Mouse (Mus musculus) thymus, postnatal 10 days (tissue): ENCODE results near the gene Ctbp1.
A peak's percentile ranks its signal among the peaks of the same experiment; 100 is the strongest.

Source experiments
- DNase-seq, 2 experiments: peaks; one replicate each; pipeline ENCODE4 v3.0.0; 2021; ENCODE audit warnings: low spot score in 2 of 2

Gene Ctbp1

GRCm38 (mm10) chr5:33208533-33209245 lies 66.1 kb downstream of the Ctbp1 start:
- DNase-seq: no peak

GRCm38 (mm10) chr5:33207136-33207535 lies 67.7 kb downstream of the Ctbp1 start:
- no peak for DNase-seq

DNA sequence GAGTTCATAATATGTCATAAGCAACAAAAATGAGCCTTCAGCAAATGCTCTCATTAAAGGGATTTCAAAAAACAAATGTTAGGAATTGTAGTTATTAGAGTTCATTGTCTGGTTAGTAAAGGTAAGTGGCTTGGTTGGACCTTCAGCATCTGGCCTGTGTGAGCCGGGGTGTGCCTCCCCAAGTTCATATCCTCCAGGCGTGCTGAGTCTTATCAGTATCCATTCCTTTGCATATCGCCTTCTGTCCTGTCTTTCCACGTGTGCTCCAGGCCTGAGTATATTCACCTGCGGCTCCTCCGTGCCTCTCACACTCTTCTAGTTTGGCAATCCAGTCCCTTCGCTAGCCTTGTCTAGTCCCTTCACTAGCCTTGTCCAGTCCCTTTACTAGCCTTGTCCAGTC lies 68.5 kb downstream of the Ctbp1 start:
- no peak for DNase-seq

- DNase-seq: no peak
These were observed 70.5 kb downstream of the Ctbp1 start for GRCm38 (mm10) chr5:33204284-33204683.

DNA sequence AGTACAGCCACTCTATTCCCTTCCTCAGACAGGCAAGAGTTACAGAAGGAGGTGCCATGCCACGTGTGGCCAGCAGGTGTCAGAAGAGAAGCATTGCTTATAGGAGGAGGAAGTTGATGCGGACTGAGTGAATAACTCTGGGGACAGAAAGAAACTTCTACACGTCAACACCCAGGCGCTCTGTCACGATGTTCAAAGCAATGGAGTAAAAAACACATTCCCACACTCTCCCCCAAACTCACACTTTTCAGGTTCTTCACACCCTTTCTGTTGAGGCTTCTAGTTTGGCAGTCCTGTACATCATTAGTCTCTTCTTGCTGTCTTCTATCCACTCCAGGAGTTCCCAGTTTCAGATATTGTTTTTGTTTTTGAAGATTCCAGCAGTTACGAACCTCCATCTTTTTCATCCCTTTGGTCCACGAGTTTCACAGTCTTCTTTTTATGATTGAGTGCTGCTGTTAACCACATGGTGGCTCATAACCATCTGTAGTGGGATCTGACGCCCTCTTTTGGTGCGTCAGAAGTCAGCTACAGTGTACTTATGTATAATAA lies 71.0 kb downstream of the Ctbp1 start:
- DNase-seq: peak; percentile 45 to 74

DNA sequence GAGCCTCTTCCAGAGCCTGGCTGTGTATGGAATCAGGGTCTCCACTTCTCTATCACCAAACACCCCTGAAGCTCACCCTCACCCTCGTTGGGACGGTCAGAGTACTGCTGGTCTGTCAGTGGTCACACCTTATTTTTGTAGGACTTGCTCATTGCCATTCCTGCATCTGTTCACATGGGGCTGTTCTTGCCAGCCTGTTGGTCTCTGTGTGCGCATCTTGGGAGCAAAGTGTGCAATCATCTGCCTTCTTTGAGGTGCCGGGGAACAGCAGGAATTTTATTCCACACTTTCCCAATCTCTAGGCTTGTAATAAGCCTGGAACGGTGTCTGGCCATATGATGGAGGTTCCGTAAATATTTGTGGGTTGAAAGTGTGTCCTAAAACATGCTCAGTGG lies 71.6 kb downstream of the Ctbp1 start:
- DNase-seq: no peak

DNA sequence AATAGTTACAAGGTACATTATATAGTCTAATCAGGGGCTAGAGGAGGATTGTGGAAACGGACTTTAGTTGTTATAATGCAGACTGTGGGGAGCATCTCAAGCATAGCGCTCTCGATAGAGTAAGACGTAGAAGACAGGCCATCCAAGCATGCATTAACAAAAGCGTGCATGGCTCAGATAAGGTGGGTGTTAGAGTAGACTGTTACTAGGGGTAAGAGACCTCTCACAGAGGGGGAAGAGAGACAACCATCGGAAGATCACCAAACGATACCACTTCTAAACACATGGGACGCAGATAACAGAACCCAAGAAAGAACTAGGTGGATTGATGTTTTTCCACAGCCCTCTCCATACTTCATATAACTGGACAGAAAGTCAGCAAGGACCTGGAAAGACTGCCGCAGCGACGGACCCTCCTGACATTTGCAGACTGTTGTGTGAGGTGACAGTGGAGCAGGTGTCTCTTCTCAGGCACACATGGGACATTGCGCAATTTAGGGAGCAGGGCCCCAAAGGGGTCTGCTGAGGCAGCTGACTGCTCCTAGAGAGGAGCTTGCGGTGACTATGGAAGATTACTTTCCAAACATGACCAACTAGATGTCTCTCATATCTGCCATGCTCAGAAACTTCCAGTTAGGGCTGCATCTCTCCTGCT lies 72.2 kb downstream of the Ctbp1 start:
- no peak for DNase-seq

DNA sequence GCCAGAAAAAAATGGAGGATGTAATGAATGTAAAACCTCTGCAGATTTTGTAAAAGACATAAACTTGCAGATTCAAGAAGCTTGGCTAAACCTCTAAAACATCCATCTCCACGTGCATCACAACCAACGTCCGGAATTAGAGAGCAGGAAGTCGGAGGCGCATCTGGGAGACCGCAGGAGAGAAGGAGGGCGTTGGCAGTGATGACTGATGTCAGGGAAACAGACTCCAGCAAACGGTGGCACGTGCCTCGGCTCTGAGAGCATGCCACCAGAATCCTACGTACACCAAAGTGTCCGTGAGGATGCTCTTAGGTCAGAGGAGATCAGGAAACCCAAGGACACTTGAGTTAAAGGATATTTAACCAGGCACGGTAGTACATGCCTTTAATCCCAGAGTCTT lies 73.1 kb downstream of the Ctbp1 start:
- DNase-seq: no peak

- no peak for DNase-seq
These were observed 74.7 kb downstream of the Ctbp1 start for GRCm38 (mm10) chr5:33200071-33200470.
